Mouse (Mus musculus) lung, postnatal 10 days (tissue): ENCODE data around the gene Igf1.
A peak's percentile ranks its signal among the peaks of the same experiment; 100 is the strongest.

Experiments
- DNase-seq: peaks from one replicate; pipeline ENCODE4 v3.0.0; 2021

Gene Igf1

GRCm38 (mm10) chr10:87860181-87861103, 2.4 kb downstream of the Igf1 start:
- DNase-seq, result peak; percentile 31

- DNase-seq, result no peak
Measured at GRCm38 (mm10) chr10:87861104-87861455, 3.0 kb downstream of the Igf1 start.

GRCm38 (mm10) chr10:87862899-87863298, 4.8 kb downstream of the Igf1 start:
- peak; percentile 61 for DNase-seq

- DNase-seq, result no peak
Measured at GRCm38 (mm10) chr10:87863326-87863725, 5.3 kb downstream of the Igf1 start.

GRCm38 (mm10) chr10:87865712-87866111, 7.6 kb downstream of the Igf1 start:
- no peak for DNase-seq

GRCm38 (mm10) chr10:87866448-87866847, 8.4 kb downstream of the Igf1 start:
- DNase-seq, result no peak

- no peak for DNase-seq
Measured at GRCm38 (mm10) chr10:87867217-87867616, 9.2 kb downstream of the Igf1 start.

GRCm38 (mm10) chr10:87867631-87868030, 9.6 kb downstream of the Igf1 start:
- no peak for DNase-seq

GRCm38 (mm10) chr10:87868349-87869053, 10.4 kb downstream of the Igf1 start:
- DNase-seq, result no peak

GRCm38 (mm10) chr10:87869151-87869550, 11.1 kb downstream of the Igf1 start:
- no peak for DNase-seq

GRCm38 (mm10) chr10:87869691-87870090, 11.6 kb downstream of the Igf1 start:
- DNase-seq, result no peak

GRCm38 (mm10) chr10:87871863-87872647, 14.0 kb downstream of the Igf1 start:
- no peak for DNase-seq

GRCm38 (mm10) chr10:87872854-87873253, 14.8 kb downstream of the Igf1 start:
- DNase-seq, result no peak

- DNase-seq, result no peak
Measured at GRCm38 (mm10) chr10:87873516-87873915, 15.5 kb downstream of the Igf1 start.

GRCm38 (mm10) chr10:87880071-87880785, 22.2 kb downstream of the Igf1 start:
- no peak for DNase-seq

- DNase-seq, result no peak
Measured at GRCm38 (mm10) chr10:87885326-87886040, 27.4 kb downstream of the Igf1 start.

- DNase-seq, result no peak
Measured at GRCm38 (mm10) chr10:87889850-87890249, 31.8 kb downstream of the Igf1 start.

GRCm38 (mm10) chr10:87892256-87892655, 34.2 kb downstream of the Igf1 start:
- DNase-seq, result no peak

GRCm38 (mm10) chr10:87893272-87893671, 35.2 kb downstream of the Igf1 start:
- DNase-seq, result no peak

- DNase-seq, result no peak
Measured at GRCm38 (mm10) chr10:87894461-87895120, 36.5 kb downstream of the Igf1 start.

GRCm38 (mm10) chr10:87895351-87895750, 37.3 kb downstream of the Igf1 start:
- DNase-seq, result no peak
